Mouse (Mus musculus) erythroblast, embryonic 14.5 days (primary cell): ENCODE data around the gene Gm28051. TPM values are rescaled to one million over a fixed set of nuclear protein-coding genes. Genes with fewer than 3 reads are reported as not detected.
A peak's percentile ranks its signal among the peaks of the same experiment; 100 is the strongest.

Experiments used
- H3K27me3 ChIP-seq: 2 replicates; pipeline ENCODE4 v1.6.1; 2012; ENCODE audit warnings: inconsistent platforms; ENCODE audit not compliant: control insufficient read depth
- H3K36me3 ChIP-seq: 2 replicates; pipeline ENCODE4 v1.6.1; 2012; ENCODE audit warnings: mild to moderate bottlenecking, inconsistent platforms; ENCODE audit not compliant: control insufficient read depth
- H3K4me1 ChIP-seq: 2 replicates; pipeline ENCODE4 v1.6.1; 2012; ENCODE audit warnings: inconsistent platforms; ENCODE audit not compliant: control insufficient read depth
- H3K4me3 ChIP-seq: replicated peaks from 2 replicates; pipeline ENCODE3; 2012; ENCODE audit warnings: moderate library complexity, mild to moderate bottlenecking, inconsistent platforms
- H3K9me3 ChIP-seq: 2 replicates; pipeline ENCODE4 v1.6.1; 2012; ENCODE audit warnings: low read length, inconsistent platforms, mixed read lengths; ENCODE audit not compliant: control insufficient read depth
- GATA1 ChIP-seq: IDR thresholded peaks from 2 replicates; pipeline ENCODE4 v1.6.1; 2012; ENCODE audit warnings: low read length, inconsistent platforms, mixed read lengths
- TAL1 ChIP-seq: IDR thresholded peaks from 3 replicates; pipeline ENCODE4 v1.6.1; 2012; ENCODE audit warnings: low read length, inconsistent platforms, mixed read lengths
- polyA plus RNA-seq: library from polyadenylated mRNA; stranded (reverse); fragments of >175 nt; gene quantifications from 2 replicates; pipeline ENCODE4 v1.2.3, GENCODE M21; 2012

The Gm28051 gene
- polyA plus RNA-seq, 1 experiment: not detected

DNA sequence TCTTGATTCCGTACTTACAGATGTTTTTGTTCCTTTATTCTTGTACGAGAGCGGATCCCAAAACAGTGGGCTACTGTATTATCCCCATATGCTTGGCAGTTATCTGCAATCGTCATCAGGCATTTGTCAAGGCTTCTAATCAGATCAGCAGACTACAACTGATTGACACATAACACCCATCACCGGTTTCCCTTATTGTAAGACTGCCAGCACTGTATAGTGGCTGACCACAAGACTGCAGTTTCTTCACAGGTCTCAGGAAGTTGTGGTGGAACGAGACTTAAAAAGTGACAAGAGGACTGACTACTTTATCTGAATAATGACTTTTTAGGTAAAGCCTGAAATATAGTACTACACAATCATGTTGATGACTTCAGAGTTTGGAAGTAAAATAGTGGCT, 12.7 kb downstream of the Gm28051 start:
- H3K36me3 ChIP-seq: peaks cover 69% of the 10 kb centered on the region
- H3K4me1 ChIP-seq: peaks cover 38% of the 10 kb centered on the region
- no peaks in the 10 kb centered on the region for H3K9me3 ChIP-seq
- TF ChIP-seq GATA1 (peak; percentile 77), TAL1 (no peak)
- no peaks in the 10 kb centered on the region for H3K27me3 ChIP-seq
- peak overlapping the region; percentile 76 for H3K4me3 ChIP-seq

DNA sequence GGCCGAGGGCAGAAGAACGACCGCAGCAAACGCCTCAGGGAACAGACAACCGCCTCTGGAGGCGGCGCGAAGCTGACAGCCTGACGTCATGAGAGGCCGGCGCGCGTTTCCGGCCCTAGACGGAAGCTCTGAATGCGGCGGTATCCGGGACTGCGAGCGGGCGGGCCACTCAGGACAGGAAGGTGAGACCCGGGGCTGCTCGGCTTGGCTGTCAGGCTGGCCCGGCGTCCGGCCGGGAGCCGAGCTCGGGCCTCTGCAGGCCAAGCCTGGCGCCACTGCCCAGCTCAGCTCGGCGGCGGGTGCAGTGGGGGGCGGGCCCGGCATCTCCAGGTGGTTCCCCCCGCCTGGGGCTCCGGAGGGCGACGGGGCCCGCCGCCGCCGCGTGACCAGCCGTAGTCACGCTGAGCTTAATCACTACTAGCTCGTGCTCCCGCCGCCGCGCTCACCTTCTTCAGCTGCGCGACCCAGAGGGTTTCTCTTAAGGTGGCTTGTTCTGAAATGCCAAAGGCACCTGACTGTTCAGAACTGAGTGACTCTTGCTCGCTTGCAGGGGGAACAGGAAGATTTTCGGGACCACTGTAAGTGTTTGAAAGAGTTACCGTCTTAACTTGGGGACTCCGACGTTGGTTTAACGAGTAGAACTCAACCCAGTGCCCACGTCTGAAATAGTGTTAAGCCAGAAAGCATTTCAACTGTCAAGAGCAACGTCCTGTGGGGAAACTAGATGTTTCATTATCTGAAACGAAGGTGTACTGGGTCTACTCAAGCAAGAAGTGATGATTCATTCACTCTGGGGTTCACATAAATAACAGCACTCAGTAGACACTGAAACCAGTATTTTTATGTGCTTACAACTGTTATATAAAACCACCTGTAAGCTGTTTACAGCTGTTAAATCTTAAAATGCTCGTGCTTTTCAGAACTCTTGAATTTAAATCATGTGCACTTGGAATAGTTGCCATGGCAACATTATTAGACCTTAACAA, 13.7 kb downstream of the Gm28051 start, which contains the start of the genes Moap1 and Tmem251:
Moap1 (minus strand) TSS at position 73 of the 986 bp plus-strand sequence.
Tmem251 (plus strand) TSS at position 174 of the 986 bp plus-strand sequence.
- H3K36me3 ChIP-seq: peaks cover 63% of the 10 kb centered on the region
- no peaks in the 10 kb centered on the region for H3K9me3 ChIP-seq
- peaks cover 34% of the 10 kb centered on the region for H3K4me1 ChIP-seq
- no peaks in the 10 kb centered on the region for H3K27me3 ChIP-seq
- peak within 1 kb of the TSS; percentile 76 for H3K4me3 ChIP-seq
- TF ChIP-seq TAL1: no peak
- no peak for TF ChIP-seq GATA1

DNA sequence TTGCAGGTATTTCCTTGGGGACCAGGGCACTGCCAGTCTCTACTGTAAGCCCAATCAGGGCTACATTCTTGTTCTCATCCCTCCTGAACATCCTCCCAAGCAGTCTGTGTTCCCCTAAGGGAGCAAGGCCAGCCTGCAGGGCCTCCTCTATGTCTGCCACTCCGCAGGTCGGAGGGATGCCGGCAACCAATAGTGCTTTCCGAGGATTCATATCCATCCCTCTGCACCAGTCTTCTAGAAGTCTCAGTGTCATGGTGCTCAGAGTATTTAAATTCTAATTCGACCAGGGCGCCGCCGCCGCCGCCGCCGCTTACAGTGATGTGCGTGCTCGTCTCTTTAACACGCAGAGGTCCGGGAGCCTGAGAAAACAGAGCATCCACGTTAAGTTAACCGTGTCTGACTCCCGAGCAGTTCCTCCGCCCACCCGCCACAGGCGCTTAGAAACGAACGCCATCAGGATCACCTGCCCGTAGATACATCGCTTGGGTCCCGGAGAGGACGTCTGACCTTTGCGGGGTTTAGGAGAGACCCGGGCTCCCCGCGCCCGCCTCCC, 14.5 kb downstream of the Gm28051 start:
- Histone ChIP-seq H3K27me3 (no peaks in the 10 kb centered on the region), H3K36me3 (peaks cover 55% of the 10 kb centered on the region), H3K4me3 (peak overlapping the region; percentile 76), H3K9me3 (no peaks in the 10 kb centered on the region), H3K4me1 (peaks cover 32% of the 10 kb centered on the region)
- TF ChIP-seq GATA1: no peak
- TF ChIP-seq TAL1: no peak

DNA sequence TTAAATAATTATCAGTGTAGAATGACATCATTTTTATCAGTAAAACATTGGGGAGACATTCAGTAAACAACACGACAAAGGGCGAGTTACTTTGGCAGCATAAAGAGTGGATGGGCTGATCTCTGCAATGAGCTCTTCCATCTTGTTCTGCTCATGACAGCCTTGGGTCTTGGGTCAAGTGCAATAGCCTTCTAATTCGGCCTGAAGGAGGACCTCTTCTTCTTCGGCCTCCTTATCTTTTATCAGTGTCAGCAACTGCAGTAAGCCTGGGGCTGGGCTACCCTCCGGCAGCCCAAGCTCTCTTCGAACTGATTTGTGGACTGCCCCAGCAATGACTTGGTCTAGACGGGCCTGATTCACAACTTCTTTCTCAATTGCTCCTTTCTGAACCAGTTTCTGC, 15.5 kb downstream of the Gm28051 start:
- Histone ChIP-seq H3K4me3 (no peak overlapping the region), H3K4me1 (peaks cover 32% of the 10 kb centered on the region), H3K27me3 (no peaks in the 10 kb centered on the region), H3K9me3 (no peaks in the 10 kb centered on the region), H3K36me3 (peaks cover 45% of the 10 kb centered on the region)
- TF ChIP-seq TAL1: no peak
- no peak for TF ChIP-seq GATA1

DNA sequence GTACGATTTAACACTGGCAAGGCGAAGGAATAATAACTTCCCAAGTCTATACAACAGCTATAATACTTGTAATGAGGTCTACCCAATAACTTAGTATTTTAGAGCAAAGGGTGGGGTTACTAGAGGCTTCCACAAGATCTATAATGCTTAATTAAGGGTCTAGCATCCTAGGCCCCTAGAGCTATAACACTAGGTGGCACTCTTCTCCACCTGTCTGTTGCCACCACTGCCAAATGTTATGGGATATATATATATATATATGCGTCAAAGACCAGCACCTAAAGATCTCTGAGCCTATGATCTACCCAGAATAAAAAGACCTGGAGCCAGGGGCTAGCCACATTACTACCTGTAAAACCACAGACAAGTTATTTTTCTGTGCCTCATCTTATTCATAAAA, 17.3 kb downstream of the Gm28051 start:
- H3K9me3 ChIP-seq: no peaks in the 10 kb centered on the region
- no peaks in the 10 kb centered on the region for H3K27me3 ChIP-seq
- H3K4me1 ChIP-seq: peaks cover 26% of the 10 kb centered on the region

DNA sequence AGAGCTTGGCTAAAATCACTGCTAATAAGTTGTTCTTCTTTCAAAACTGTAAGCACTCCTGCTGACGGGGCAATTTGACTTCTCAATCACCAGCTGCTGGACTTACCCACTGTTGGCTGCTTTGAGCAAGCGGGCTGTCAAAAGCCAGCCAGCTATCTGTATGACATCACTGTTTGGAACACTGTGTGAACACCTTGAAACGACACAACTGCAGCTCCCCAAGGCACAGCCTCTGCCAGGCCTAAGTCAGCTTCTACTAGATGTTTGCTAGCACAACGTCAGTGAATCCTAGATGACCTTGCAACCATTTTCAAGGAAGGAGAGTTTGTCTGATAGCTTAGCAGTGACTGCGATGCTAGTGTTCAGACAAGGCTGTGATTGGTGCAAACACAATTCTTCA, 18.5 kb downstream of the Gm28051 start:
- no peaks in the 10 kb centered on the region for H3K27me3 ChIP-seq
- no peaks in the 10 kb centered on the region for H3K9me3 ChIP-seq
- TF ChIP-seq TAL1 (no peak), GATA1 (no peak)
- H3K36me3 ChIP-seq: peaks cover 23% of the 10 kb centered on the region
- H3K4me1 ChIP-seq: peaks cover 16% of the 10 kb centered on the region
- H3K4me3 ChIP-seq: no peak overlapping the region

More for the DNA sequence above, 17.3 kb downstream of the Gm28051 start:
- peaks cover 27% of the 10 kb centered on the region for H3K36me3 ChIP-seq
- no peak overlapping the region for H3K4me3 ChIP-seq
- TF ChIP-seq GATA1 (no peak), TAL1 (no peak)

DNA sequence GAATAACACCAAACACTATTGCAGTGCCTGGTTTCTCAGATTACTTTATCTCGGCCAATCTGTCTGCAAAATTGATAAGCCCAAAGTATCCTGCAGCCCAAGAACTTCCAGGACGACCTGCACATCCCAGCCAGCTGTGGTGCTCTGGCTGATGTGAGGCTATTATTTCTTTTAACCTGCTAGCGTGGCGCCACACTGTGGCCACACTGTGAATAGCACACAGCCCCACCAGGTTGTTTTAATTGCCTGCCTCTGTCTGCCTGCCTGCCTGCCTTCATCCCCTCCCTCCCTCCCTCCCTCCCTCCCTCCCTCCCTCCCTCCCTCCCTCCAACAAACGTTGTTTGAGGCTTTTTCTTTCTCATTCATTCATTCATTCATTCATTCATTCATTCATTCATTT, 24.2 kb downstream of the Gm28051 start:
- TF ChIP-seq GATA1 (no peak), TAL1 (no peak)
- Histone ChIP-seq H3K9me3 (no peaks in the 10 kb centered on the region), H3K36me3 (no peaks in the 10 kb centered on the region), H3K27me3 (no peaks in the 10 kb centered on the region), H3K4me1 (peaks cover 28% of the 10 kb centered on the region), H3K4me3 (no peak overlapping the region)

DNA sequence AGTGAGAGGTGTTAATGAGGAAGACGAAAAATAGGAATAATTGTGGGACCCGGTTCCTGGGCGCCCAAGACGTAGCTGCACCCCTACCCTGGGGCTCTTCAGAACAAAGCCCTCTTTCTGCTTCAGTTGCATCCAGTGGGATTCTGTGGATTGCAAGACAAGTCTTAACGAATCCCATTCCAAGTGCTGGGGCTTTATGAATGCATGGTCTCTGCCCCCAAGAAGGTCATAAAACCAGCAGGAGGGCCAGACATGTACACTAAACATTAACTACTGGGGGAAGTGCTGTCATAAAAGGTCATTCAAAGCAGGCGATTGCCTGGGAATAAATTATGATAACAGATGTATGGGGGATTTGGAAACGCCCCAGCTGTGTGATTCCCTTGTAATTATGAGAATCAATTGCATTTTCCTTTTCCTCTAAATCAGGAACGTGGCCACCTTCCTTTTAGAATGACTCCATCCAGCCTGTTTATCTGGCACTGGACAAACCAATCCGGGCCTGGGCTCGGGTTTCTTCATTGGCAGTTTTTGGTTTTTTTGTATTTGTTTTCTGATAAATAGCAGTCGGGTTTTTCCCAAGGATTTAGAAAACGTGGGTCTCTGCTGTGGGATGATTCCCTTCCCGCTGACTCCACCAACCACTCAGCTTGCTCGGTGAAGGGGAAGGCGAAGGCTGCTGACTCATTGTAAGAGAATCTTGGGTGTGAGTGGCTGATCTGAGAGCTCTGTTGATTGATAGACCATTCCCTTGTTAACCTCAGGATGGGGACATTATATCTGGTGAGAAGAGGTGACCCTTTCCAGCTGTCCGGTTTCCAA, 26.6 kb downstream of the Gm28051 start:
- no peaks in the 10 kb centered on the region for H3K27me3 ChIP-seq
- peak overlapping the region; percentile 28 for H3K4me3 ChIP-seq
- peaks cover 28% of the 10 kb centered on the region for H3K4me1 ChIP-seq
- no peaks in the 10 kb centered on the region for H3K9me3 ChIP-seq
- H3K36me3 ChIP-seq: no peaks in the 10 kb centered on the region
- TF ChIP-seq GATA1: no peak
- no peak for TF ChIP-seq TAL1
